Mouse (Mus musculus) brain, adult 2 months (tissue): ENCODE results near the gene Arhgap45.

Experiments used
- DNase-seq: peaks from one replicate; pipeline ENCODE4 v3.0.0; 2011; ENCODE audit warnings: low read depth, low spot score

Gene Arhgap45

GRCm38 (mm10) chr10:80015583-80015982 is 870 bp upstream of the Arhgap45 start:
- no peak for DNase-seq

- DNase-seq: no peak
These were observed 478 bp downstream of the Arhgap45 start for GRCm38 (mm10) chr10:80016931-80017330.

GRCm38 (mm10) chr10:80017361-80017760 is 908 bp downstream of the Arhgap45 start:
- peak; percentile 22 for DNase-seq

- no peak for DNase-seq
These were observed 1.3 kb downstream of the Arhgap45 start for GRCm38 (mm10) chr10:80017771-80018170.

GRCm38 (mm10) chr10:80018739-80019297 is 2.4 kb downstream of the Arhgap45 start:
- DNase-seq: peak; percentile 40

GRCm38 (mm10) chr10:80019471-80020131 is 3.1 kb downstream of the Arhgap45 start:
- DNase-seq: no peak

- DNase-seq: no peak
These were observed 3.7 kb downstream of the Arhgap45 start for GRCm38 (mm10) chr10:80020191-80020590.

- no peak for DNase-seq
These were observed 4.3 kb downstream of the Arhgap45 start for GRCm38 (mm10) chr10:80020603-80021319.

- no peak for DNase-seq
These were observed 4.8 kb downstream of the Arhgap45 start for GRCm38 (mm10) chr10:80021320-80021641.

- DNase-seq: no peak
These were observed 5.7 kb downstream of the Arhgap45 start for GRCm38 (mm10) chr10:80022164-80022563.

GRCm38 (mm10) chr10:80022806-80023205 is 6.4 kb downstream of the Arhgap45 start:
- DNase-seq: no peak

- no peak for DNase-seq
These were observed 7.3 kb downstream of the Arhgap45 start for GRCm38 (mm10) chr10:80023758-80024157.

- DNase-seq: peak; percentile 24
These were observed 8.0 kb downstream of the Arhgap45 start for GRCm38 (mm10) chr10:80024229-80025043.

- no peak for DNase-seq
These were observed 8.5 kb downstream of the Arhgap45 start for GRCm38 (mm10) chr10:80025044-80025347.

GRCm38 (mm10) chr10:80025463-80025862 is 9.0 kb downstream of the Arhgap45 start:
- DNase-seq: no peak

GRCm38 (mm10) chr10:80025889-80026288 is 9.4 kb downstream of the Arhgap45 start:
- no peak for DNase-seq

GRCm38 (mm10) chr10:80027681-80028520 is 11.4 kb downstream of the Arhgap45 start:
- no peak for DNase-seq

- no peak for DNase-seq
These were observed 12.0 kb downstream of the Arhgap45 start for GRCm38 (mm10) chr10:80028521-80028846.

- no peak for DNase-seq
These were observed 13.7 kb downstream of the Arhgap45 start for GRCm38 (mm10) chr10:80030191-80030590.

- no peak for DNase-seq
These were observed 14.3 kb downstream of the Arhgap45 start for GRCm38 (mm10) chr10:80030736-80031135.

GRCm38 (mm10) chr10:80032799-80033480 is 16.5 kb downstream of the Arhgap45 start:
- DNase-seq: no peak
